Mouse (Mus musculus): ENCODE data around the gene Ankrd55.

DNA sequence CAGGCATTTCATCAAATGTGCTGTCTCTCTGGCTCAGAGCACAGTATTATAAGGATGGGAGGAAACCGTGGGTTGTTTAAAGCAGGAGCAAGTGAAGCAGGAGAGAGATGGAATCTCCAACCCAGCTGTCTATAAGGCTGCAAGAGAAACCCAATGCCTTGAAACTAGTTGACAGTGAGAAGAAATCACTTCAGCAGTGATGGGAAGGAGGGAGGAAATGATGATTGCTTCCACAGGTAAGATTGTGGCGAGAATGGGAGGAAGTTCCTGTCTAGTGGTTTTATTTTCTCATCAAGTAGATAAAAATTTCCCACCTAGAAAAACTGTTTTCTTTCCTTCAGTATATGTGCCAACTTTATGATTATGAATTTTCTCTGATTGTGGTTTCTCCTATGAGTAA, 118.4 kb downstream of the Ankrd55 start:
- TF ChIP-seq CTCF (conservative IDR thresholded peaks at IDR 0.05; ENCODE audit: low read length) (no peak), POU5F1 (IDR thresholded peaks at IDR 0.05; ENCODE audit: borderline replicate concordance, low read length) (no peak)

Measured in E14TG2a.4 (cell line).